Mouse (Mus musculus) megakaryocyte, embryonic 14.5 days (primary cell): ENCODE measurements around the gene Uhrf1bp1. TPM values are rescaled to one million over a fixed set of nuclear protein-coding genes. Genes with fewer than 3 reads are reported as not detected.

ENCODE experiments used
- H3K27me3 ChIP-seq: replicated peaks from 2 replicates; pipeline ENCODE3; 2012; ENCODE audit warnings: inconsistent platforms
- H3K36me3 ChIP-seq: replicated peaks from 2 replicates; pipeline ENCODE3; 2012; ENCODE audit warnings: low read length, inconsistent platforms, mixed read lengths
- H3K4me1 ChIP-seq: 2 replicates; pipeline ENCODE4 v1.6.1; 2012; ENCODE audit warnings: inconsistent platforms
- H3K4me3 ChIP-seq: replicated peaks from 2 replicates; pipeline ENCODE3; 2012; ENCODE audit warnings: moderate library complexity, mild to moderate bottlenecking, inconsistent platforms
- H3K9me3 ChIP-seq: 2 replicates; pipeline ENCODE4 v1.6.1; 2012; ENCODE audit warnings: inconsistent platforms
- FLI1 ChIP-seq: IDR thresholded peaks from 2 replicates; pipeline ENCODE4 v1.6.1; 2012; ENCODE audit warnings: low read length, inconsistent platforms, mixed read lengths
- GATA1 ChIP-seq: IDR thresholded peaks from 3 replicates; pipeline ENCODE4 v1.6.1; 2012; ENCODE audit warnings: mixed read lengths, low read length, inconsistent platforms, borderline replicate concordance
- polyA plus RNA-seq: library from polyadenylated mRNA; stranded (reverse); fragments of >175 nt; gene quantifications from 2 replicates; pipeline ENCODE4 v1.2.3, GENCODE M21; 2012; ENCODE audit warnings: low replicate concordance; ENCODE audit not compliant: insufficient read depth

Gene Uhrf1bp1
- polyA plus RNA-seq, 1 experiment: 3.2 TPM

GRCm38 (mm10) chr17:27934136-27934910 lies 78.1 kb downstream of the Uhrf1bp1 start:
- Histone ChIP-seq H3K4me3 (no peak overlapping the region), H3K36me3 (peaks cover 6% of the 10 kb centered on the region), H3K27me3 (no peaks in the 10 kb centered on the region), H3K4me1 (peaks cover 57% of the 10 kb centered on the region), H3K9me3 (peaks cover 5% of the 10 kb centered on the region; the same call in 1 of the 2 replicates)
- TF ChIP-seq GATA1 (no peak), FLI1 (no peak)

GRCm38 (mm10) chr17:27935091-27935490 lies 78.8 kb downstream of the Uhrf1bp1 start:
- no peaks in the 10 kb centered on the region for H3K27me3 ChIP-seq
- H3K4me3 ChIP-seq: no peak overlapping the region
- H3K36me3 ChIP-seq: peaks cover 6% of the 10 kb centered on the region
- TF ChIP-seq FLI1 (no peak), GATA1 (no peak)
- peaks cover 65% of the 10 kb centered on the region for H3K4me1 ChIP-seq
- H3K9me3 ChIP-seq: peaks cover 5% of the 10 kb centered on the region; the same call in 1 of the 2 replicates

DNA sequence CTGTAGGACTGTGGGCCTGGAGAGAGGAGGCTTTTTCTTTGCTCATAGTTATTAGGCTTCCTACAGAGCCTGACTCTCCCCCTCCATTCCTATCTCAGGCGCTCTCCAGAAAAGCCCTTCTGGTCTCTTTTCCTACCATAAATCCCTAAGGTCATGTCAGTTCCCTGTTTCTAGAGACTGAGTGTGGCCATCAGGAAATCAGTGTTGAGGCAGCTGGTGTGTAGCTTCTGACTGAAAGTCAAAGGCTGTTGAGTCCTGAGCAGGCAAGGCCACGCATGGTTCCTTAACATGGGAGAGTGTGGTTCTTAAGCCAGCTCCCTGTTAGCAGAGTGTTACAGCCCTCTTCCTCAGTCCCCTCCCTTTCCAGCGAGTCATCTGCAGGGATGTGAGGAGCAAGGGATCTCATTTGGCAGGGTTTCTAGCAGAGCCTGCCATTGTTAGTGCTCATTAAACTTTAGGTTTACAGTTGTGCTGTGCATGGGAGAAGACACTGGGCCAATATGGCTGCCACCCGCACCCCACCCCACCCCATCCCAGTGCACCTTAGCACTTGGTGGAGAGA lies 80.9 kb downstream of the Uhrf1bp1 start:
- no peak for TF ChIP-seq GATA1
- no peak for TF ChIP-seq FLI1
- Histone ChIP-seq H3K27me3 (no peaks in the 10 kb centered on the region), H3K36me3 (peaks cover 6% of the 10 kb centered on the region), H3K4me3 (no peak overlapping the region), H3K9me3 (peaks cover 5% of the 10 kb centered on the region; the same call in 1 of the 2 replicates), H3K4me1 (peaks cover 85% of the 10 kb centered on the region)

DNA sequence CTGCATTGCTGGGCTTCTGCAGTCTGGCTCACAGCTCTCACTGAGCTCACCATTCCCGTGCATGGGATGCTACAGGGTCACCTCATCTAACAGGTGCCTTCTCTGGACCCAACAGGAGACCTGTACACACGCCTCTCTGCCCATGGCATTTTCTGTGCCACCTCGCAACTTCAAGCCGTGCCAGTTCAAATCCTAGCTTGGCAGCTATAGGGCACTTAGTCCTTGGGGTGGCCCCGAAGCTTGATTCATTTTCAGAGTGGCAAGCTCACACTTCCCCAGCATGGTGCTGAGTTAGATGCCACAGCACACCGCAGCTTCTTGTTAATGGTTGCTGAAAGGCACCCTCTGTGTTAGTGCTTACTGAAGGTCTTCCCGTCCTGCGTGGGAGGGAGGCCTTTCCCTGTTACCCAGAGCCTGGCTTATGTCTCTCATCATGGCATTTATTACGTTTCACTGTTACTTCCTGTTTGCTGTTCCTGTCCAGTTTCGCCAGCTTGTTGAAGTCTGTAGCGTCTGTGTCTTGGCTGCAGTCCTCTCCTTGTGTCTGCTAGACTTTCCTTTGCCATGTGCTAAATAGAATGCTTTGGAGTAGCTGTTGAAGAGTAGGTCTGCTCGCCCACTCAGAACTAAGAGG lies 82.0 kb downstream of the Uhrf1bp1 start:
- Histone ChIP-seq H3K4me3 (peak overlapping the region; percentile 36), H3K36me3 (peaks cover 6% of the 10 kb centered on the region), H3K4me1 (peaks cover 85% of the 10 kb centered on the region), H3K9me3 (peaks cover 5% of the 10 kb centered on the region; the same call in 1 of the 2 replicates), H3K27me3 (no peaks in the 10 kb centered on the region)
- no peak for TF ChIP-seq GATA1
- no peak for TF ChIP-seq FLI1

GRCm38 (mm10) chr17:27939028-27939427 lies 82.8 kb downstream of the Uhrf1bp1 start:
- peaks cover 80% of the 10 kb centered on the region for H3K4me1 ChIP-seq
- TF ChIP-seq FLI1 (no peak), GATA1 (no peak)
- H3K36me3 ChIP-seq: peaks cover 6% of the 10 kb centered on the region
- no peaks in the 10 kb centered on the region for H3K27me3 ChIP-seq
- H3K4me3 ChIP-seq: peak overlapping the region; percentile 47
- H3K9me3 ChIP-seq: peaks cover 5% of the 10 kb centered on the region; the same call in 1 of the 2 replicates

DNA sequence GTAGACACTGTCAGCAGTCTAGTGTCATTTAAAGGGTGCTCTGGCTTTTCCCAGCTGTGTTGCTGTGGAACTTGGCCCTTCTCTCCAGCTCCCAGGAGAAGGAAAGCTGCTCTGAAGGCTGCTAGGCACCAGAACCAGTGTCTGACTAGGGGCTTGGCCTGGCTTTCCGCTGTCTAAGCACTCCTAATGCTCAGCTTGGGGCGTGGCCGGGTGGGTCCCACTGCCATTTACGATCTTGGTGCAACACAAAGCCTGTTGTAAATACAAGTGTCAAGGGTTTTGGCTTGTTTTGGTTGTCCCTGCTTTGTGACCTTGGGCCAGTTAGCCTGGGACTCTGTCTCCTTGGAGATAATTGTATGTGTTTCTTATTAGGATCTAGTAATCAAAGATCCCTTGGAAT lies 84.1 kb downstream of the Uhrf1bp1 start:
- Histone ChIP-seq H3K9me3 (no peaks in the 10 kb centered on the region), H3K27me3 (no peaks in the 10 kb centered on the region), H3K36me3 (no peaks in the 10 kb centered on the region), H3K4me1 (peaks cover 69% of the 10 kb centered on the region), H3K4me3 (no peak overlapping the region)
- TF ChIP-seq FLI1 (no peak), GATA1 (no peak)

DNA sequence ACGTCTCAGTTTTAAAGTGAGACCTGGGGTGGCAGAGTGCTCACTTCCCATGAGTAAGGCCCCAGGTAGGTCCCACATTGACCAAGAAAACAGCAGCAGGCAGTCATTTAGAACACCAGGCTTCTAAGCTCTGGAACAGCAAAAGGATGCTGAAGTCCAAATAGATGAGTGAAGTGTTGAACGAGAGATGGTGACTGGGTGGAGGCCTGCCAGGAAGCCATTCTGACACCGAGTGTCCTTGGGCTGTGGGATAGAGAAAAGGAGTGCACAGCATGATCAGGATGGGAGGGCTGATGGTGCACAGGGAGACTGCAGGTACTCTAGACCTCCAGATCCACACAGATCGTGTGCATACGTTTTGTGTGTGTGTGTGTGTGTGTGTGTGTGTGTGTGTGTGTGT lies 84.9 kb downstream of the Uhrf1bp1 start:
- Histone ChIP-seq H3K27me3 (no peaks in the 10 kb centered on the region), H3K36me3 (no peaks in the 10 kb centered on the region), H3K9me3 (no peaks in the 10 kb centered on the region), H3K4me3 (peak overlapping the region; percentile 48), H3K4me1 (peaks cover 69% of the 10 kb centered on the region)
- TF ChIP-seq FLI1 (no peak), GATA1 (no peak)

DNA sequence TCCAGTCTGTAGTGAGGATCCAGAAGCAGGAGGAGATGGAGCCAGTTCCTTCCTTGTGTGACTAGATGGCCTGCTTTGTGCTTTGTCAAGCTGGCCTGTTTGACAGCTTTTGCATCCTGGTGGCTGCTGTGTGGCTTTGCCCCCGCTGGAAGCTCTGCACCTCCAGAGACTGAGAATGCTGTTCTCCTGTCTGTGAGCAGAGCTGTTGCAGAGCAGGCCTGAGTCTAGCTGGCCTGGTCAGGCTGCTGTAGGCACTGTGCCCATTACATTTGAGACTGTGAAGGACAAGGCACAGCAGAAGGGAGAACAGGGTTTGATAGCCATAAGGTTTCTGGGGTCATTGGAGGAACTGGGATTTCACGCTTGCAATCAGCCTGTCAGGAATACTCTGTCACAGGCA lies 85.5 kb downstream of the Uhrf1bp1 start:
- TF ChIP-seq GATA1 (no peak), FLI1 (no peak)
- peaks cover 64% of the 10 kb centered on the region for H3K4me1 ChIP-seq
- no peak overlapping the region for H3K4me3 ChIP-seq
- no peaks in the 10 kb centered on the region for H3K27me3 ChIP-seq
- no peaks in the 10 kb centered on the region for H3K9me3 ChIP-seq
- H3K36me3 ChIP-seq: no peaks in the 10 kb centered on the region

DNA sequence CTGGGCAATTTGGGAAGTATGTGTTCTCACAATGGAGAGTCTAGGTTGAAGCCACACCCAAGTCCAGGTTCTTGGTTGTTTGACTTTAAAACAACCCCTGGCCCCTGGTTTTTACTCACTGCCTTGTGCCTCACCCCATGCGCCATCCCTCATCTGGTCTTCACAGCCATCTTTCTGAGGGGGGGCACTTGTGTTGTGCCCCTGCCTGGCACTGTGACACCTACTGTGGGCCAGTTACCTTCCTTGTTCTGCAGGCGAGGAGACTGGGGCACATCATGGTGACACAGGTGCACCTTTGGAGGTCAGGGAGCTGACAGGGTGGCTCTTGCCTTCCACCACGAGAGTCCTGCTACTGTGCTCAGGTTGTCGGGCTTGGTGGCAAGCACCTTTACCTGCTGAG lies 85.9 kb downstream of the Uhrf1bp1 start:
- Histone ChIP-seq H3K27me3 (no peaks in the 10 kb centered on the region), H3K36me3 (no peaks in the 10 kb centered on the region), H3K9me3 (no peaks in the 10 kb centered on the region), H3K4me3 (no peak overlapping the region), H3K4me1 (peaks cover 60% of the 10 kb centered on the region)
- no peak for TF ChIP-seq GATA1
- TF ChIP-seq FLI1: no peak

- Histone ChIP-seq H3K4me1 (peaks cover 29% of the 10 kb centered on the region), H3K36me3 (peaks cover 5% of the 10 kb centered on the region), H3K27me3 (no peaks in the 10 kb centered on the region), H3K9me3 (peaks cover 7% of the 10 kb centered on the region), H3K4me3 (no peak overlapping the region)
- no peak for TF ChIP-seq GATA1
- TF ChIP-seq FLI1: no peak
These were observed 89.4 kb downstream of the Uhrf1bp1 start for GRCm38 (mm10) chr17:27945546-27946216.
